ENCODE assay signal across 16 mouse cellular contexts in genomic region chr6:51078967-51079355, GRCm38 (mm10).
A peak's percentile ranks its signal among the peaks of the same experiment; 100 is the strongest.
DNase-seq lines count a peak whose midpoint lies in the region; ATAC-seq and TF ChIP-seq lines count a peak whose summit lies in the region.
"Had no signal": no experiment of that assay in that cellular context is flagged by ENCODE, and none has a peak within 500 bp of the region (broad histone marks: within the 10 kb centered on the region; RNA-seq: fewer than 3 reads in every experiment).

No protein-coding gene starts in this region.

- no peak for DNase-seq in midbrain, embryonic 11.5 days (ENCODE audit: low spot score, missing footprints)
- no peak for DNase-seq in midbrain, postnatal 0 days (ENCODE audit: low spot score)
- no peak for DNase-seq in forebrain, embryonic 14.5 days (ENCODE audit: low spot score)
- no peak for DNase-seq in adrenal gland, adult 8-10 months
- no peak for DNase-seq in embryo, embryonic 11 days
- DNase-seq: adrenal gland, postnatal 36 days; cerebellum, adult 9-10 months; gastrocnemius, postnatal 25 days; thymus, adult 18-20 months had no signal

- no peak for ATAC-seq in midbrain, embryonic 11.5 days (ENCODE audit: low FRiP score)
- no peak for ATAC-seq in midbrain, postnatal 0 days (ENCODE audit: low FRiP score)
- ATAC-seq in forebrain, embryonic 14.5 days, result no peak
- ATAC-seq in hindbrain, embryonic 15.5 days (ENCODE audit: low FRiP score, low read depth), result no peak; the same call in 1 of the 2 replicates
- no peak for ATAC-seq in megakaryocyte progenitor cell, adult 5-6 weeks (replicated peaks; ENCODE audit: poor library complexity)
- ATAC-seq: CD4-positive, CD25-positive, alpha-beta regulatory T cell, adult 4 months had no signal

- no peak for TF ChIP-seq CTCF in midbrain, postnatal 0 days (IDR thresholded peaks at IDR 0.05)

- no peak overlapping the region for H3K9ac ChIP-seq in midbrain, embryonic 11.5 days (ENCODE audit: low read length)
- H3K9ac ChIP-seq in midbrain, postnatal 0 days (replicated peaks; ENCODE audit: low read length, poor library complexity, severe bottlenecking), result no peak overlapping the region
- H3K9ac ChIP-seq in forebrain, embryonic 14.5 days (ENCODE audit: low read length), result no peak overlapping the region
- H3K9ac ChIP-seq in hindbrain, embryonic 15.5 days, result no peak overlapping the region
- H3K9ac ChIP-seq: limb, embryonic 13.5 days; liver, embryonic 15.5 days; neural tube, embryonic 12.5 days had no signal

- H3K4me1 ChIP-seq in midbrain, embryonic 11.5 days (ENCODE audit: control insufficient read depth, insufficient read depth, low read length), result peaks cover 30% of the 10 kb centered on the region
- H3K4me1 ChIP-seq in midbrain, postnatal 0 days (ENCODE audit: insufficient read depth, low read length), result peaks cover 3% of the 10 kb centered on the region; the same call in 1 of the 2 replicates
- peaks cover 26% of the 10 kb centered on the region for H3K4me1 ChIP-seq in forebrain, embryonic 14.5 days (ENCODE audit: control insufficient read depth, insufficient read depth, low read length)
- peaks cover 31% of the 10 kb centered on the region for H3K4me1 ChIP-seq in hindbrain, embryonic 15.5 days (replicated peaks)
- H3K4me1 ChIP-seq: liver, embryonic 15.5 days had no signal

- WGBS in midbrain, embryonic 11.5 days, result 89% methylated on average over 5 of the region's 5 CpGs
- 97% methylated on average over 5 of the region's 5 CpGs for WGBS in midbrain, postnatal 0 days
- 76% methylated on average over 5 of the region's 5 CpGs for WGBS in forebrain, embryonic 14.5 days
- WGBS in hindbrain, embryonic 15.5 days, result 76% methylated on average over 5 of the region's 5 CpGs

- H3K9me3 ChIP-seq in midbrain, embryonic 11.5 days (ENCODE audit: control insufficient read depth, low read length), result no peaks in the 10 kb centered on the region
- H3K9me3 ChIP-seq in midbrain, postnatal 0 days (ENCODE audit: low read length), result no peaks in the 10 kb centered on the region
- H3K9me3 ChIP-seq in forebrain, embryonic 14.5 days (replicated peaks; ENCODE audit: control insufficient read depth, low read length), result no peaks in the 10 kb centered on the region
- H3K9me3 ChIP-seq in hindbrain, embryonic 15.5 days, result no peaks in the 10 kb centered on the region
- H3K9me3 ChIP-seq: limb, embryonic 13.5 days; liver, embryonic 15.5 days; neural tube, embryonic 12.5 days had no signal

- H3K27me3 ChIP-seq in midbrain, embryonic 11.5 days (ENCODE audit: control insufficient read depth, insufficient read depth, low read length), result no peaks in the 10 kb centered on the region
- H3K27me3 ChIP-seq in midbrain, postnatal 0 days (ENCODE audit: insufficient read depth, low read length), result no peaks in the 10 kb centered on the region
- H3K27me3 ChIP-seq in forebrain, embryonic 14.5 days (replicated peaks; ENCODE audit: control insufficient read depth, insufficient read depth, low read length), result no peaks in the 10 kb centered on the region
- H3K27me3 ChIP-seq in hindbrain, embryonic 15.5 days, result no peaks in the 10 kb centered on the region
- H3K27me3 ChIP-seq: liver, embryonic 15.5 days; neural tube, embryonic 12.5 days had no signal

- no peaks in the 10 kb centered on the region for H3K36me3 ChIP-seq in midbrain, embryonic 11.5 days (ENCODE audit: control insufficient read depth, insufficient read depth, low read length)
- H3K36me3 ChIP-seq in midbrain, postnatal 0 days (ENCODE audit: insufficient read depth, low read length), result no peaks in the 10 kb centered on the region
- no peaks in the 10 kb centered on the region for H3K36me3 ChIP-seq in forebrain, embryonic 14.5 days (ENCODE audit: control insufficient read depth, insufficient read depth, low read length)
- no peaks in the 10 kb centered on the region for H3K36me3 ChIP-seq in hindbrain, embryonic 15.5 days
- H3K36me3 ChIP-seq: limb, embryonic 13.5 days; liver, embryonic 15.5 days; neural tube, embryonic 12.5 days had no signal

- H3K4me2 ChIP-seq in midbrain, embryonic 11.5 days, result no peak overlapping the region
- H3K4me2 ChIP-seq in midbrain, postnatal 0 days (ENCODE audit: low read depth, low read length, poor library complexity, severe bottlenecking), result no peak overlapping the region
- H3K4me2 ChIP-seq in forebrain, embryonic 14.5 days (ENCODE audit: low read length), result no peak overlapping the region
- no peak overlapping the region for H3K4me2 ChIP-seq in hindbrain, embryonic 15.5 days
- H3K4me2 ChIP-seq: heart, embryonic 11.5 days; limb, embryonic 13.5 days; liver, embryonic 15.5 days; neural tube, embryonic 12.5 days had no signal

- H3K4me3 ChIP-seq in midbrain, embryonic 11.5 days (ENCODE audit: low read depth, low read length), result no peak overlapping the region
- H3K4me3 ChIP-seq in midbrain, postnatal 0 days (ENCODE audit: low read depth, low read length), result no peak overlapping the region
- no peak overlapping the region for H3K4me3 ChIP-seq in forebrain, embryonic 14.5 days (ENCODE audit: low read depth, low read length)
- H3K4me3 ChIP-seq in hindbrain, embryonic 15.5 days, result no peak overlapping the region
- H3K4me3 ChIP-seq: limb, embryonic 13.5 days; liver, embryonic 15.5 days; neural tube, embryonic 12.5 days had no signal

- H3K27ac ChIP-seq in midbrain, embryonic 11.5 days (ENCODE audit: low read depth, low read length), result peak overlapping the region; percentile 75; the same call in 1 of the 2 replicates
- H3K27ac ChIP-seq in midbrain, postnatal 0 days (ENCODE audit: low read depth, low read length), result no peak overlapping the region
- peak overlapping the region; percentile 90 for H3K27ac ChIP-seq in forebrain, embryonic 14.5 days (ENCODE audit: low read depth, low read length)
- peak overlapping the region; percentile 76; the same call in 1 of the 2 replicates for H3K27ac ChIP-seq in hindbrain, embryonic 15.5 days (replicated peaks)
- H3K27ac ChIP-seq: liver, embryonic 15.5 days had no signal
